ENCODE assay signal across 8 mouse cellular contexts in genomic region chr4:57954991-57955390, GRCm38 (mm10). TPM values are rescaled to one million over a fixed set of nuclear protein-coding genes. Genes with fewer than 3 reads are reported as not detected.
A peak's percentile ranks its signal among the peaks of the same experiment; 100 is the strongest.
DNase-seq lines count a peak whose midpoint lies in the region; ATAC-seq lines count a peak whose summit lies in the region.

No protein-coding gene starts in this region.

- peak overlapping the region; percentile 92 for H3K4me3 ChIP-seq in heart, embryonic 13.5 days
- H3K4me3 ChIP-seq in hindbrain, embryonic 10.5 days, result peak overlapping the region; percentile 76
- H3K4me3 ChIP-seq in midbrain, embryonic 12.5 days, result peak overlapping the region; percentile 73

- H3K4me1 ChIP-seq in heart, embryonic 13.5 days, result peaks cover 32% of the 10 kb centered on the region
- H3K4me1 ChIP-seq in hindbrain, embryonic 10.5 days (replicated peaks), result peaks cover 38% of the 10 kb centered on the region
- peaks cover 26% of the 10 kb centered on the region for H3K4me1 ChIP-seq in midbrain, embryonic 12.5 days

- H3K36me3 ChIP-seq in heart, embryonic 13.5 days, result peaks cover 27% of the 10 kb centered on the region
- H3K36me3 ChIP-seq in hindbrain, embryonic 10.5 days, result peaks cover 42% of the 10 kb centered on the region
- H3K36me3 ChIP-seq in midbrain, embryonic 12.5 days, result peaks cover 23% of the 10 kb centered on the region

- peak overlapping the region; percentile 84 for H3K4me2 ChIP-seq in heart, embryonic 13.5 days
- H3K4me2 ChIP-seq in midbrain, embryonic 12.5 days (replicated peaks), result peak overlapping the region; percentile 75

- no peaks in the 10 kb centered on the region for H3K27me3 ChIP-seq in heart, embryonic 13.5 days (replicated peaks)
- peaks cover 6% of the 10 kb centered on the region; the same call in 1 of the 2 replicates for H3K27me3 ChIP-seq in hindbrain, embryonic 10.5 days (ENCODE audit: insufficient read depth, poor library complexity, severe bottlenecking)
- 0 out of 2 replicates have a peak, but pooled peaks cover 7% of the 10 kb centered on the region for H3K27me3 ChIP-seq in midbrain, embryonic 12.5 days

- peak overlapping the region; percentile 94 for H3K9ac ChIP-seq in heart, embryonic 13.5 days
- peak overlapping the region; percentile 85; the same call in 1 of the 2 replicates for H3K9ac ChIP-seq in midbrain, embryonic 12.5 days (replicated peaks)

- peak overlapping the region; percentile 99 for H3K27ac ChIP-seq in heart, embryonic 13.5 days (replicated peaks)
- H3K27ac ChIP-seq in hindbrain, embryonic 10.5 days, result peak overlapping the region; percentile 97
- no peak overlapping the region for H3K27ac ChIP-seq in midbrain, embryonic 12.5 days (replicated peaks)

- ATAC-seq in heart, embryonic 13.5 days (ENCODE audit: extremely low read depth, insufficient number of reproducible peaks, low FRiP score, low TSS enrichment), result no peak
- no peak for ATAC-seq in midbrain, embryonic 12.5 days (ENCODE audit: low FRiP score, low read depth)

- DNase-seq in heart, adult 9 months (ENCODE audit: low spot score in 2 of 2), result no peak
- DNase-seq in c-Kit-positive CD71-positive TER-119-positive erythroid progenitor cells, embryonic 14.5 days (ENCODE audit: low spot score), result peak; percentile 15
- no peak for DNase-seq in hindbrain, embryonic 10.5 days (ENCODE audit: low spot score)
- no peak for DNase-seq in layer of hippocampus, adult 9-11 months
- DNase-seq in embryo, embryonic 11 days, result no peak
- no peak for DNase-seq in right cerebral cortex, postnatal 10 days (ENCODE audit: low spot score in 2 of 2)

- no peaks in the 10 kb centered on the region; the same call in 1 of the 2 replicates for H3K9me3 ChIP-seq in heart, embryonic 13.5 days
- peaks cover 13% of the 10 kb centered on the region for H3K9me3 ChIP-seq in hindbrain, embryonic 10.5 days
- H3K9me3 ChIP-seq in midbrain, embryonic 12.5 days, result 0 out of 2 replicates have a peak, but pooled peaks cover 4% of the 10 kb centered on the region

- 68% methylated on average over 8 of the region's 8 CpGs for WGBS in heart, embryonic 13.5 days
- 74% methylated on average over 8 of the region's 8 CpGs for WGBS in hindbrain, embryonic 10.5 days
- WGBS in midbrain, embryonic 12.5 days, result 74% methylated on average over 8 of the region's 8 CpGs

RNA-seq across cellular contexts. Expression of gene Txn1, which starts 1.2 kb away (rescaled TPM):
- 292 and 318 TPM in 2 replicates for polyA plus RNA-seq in heart, embryonic 13.5 days (2015; fragmentation: Nextera tagmentation; extraction: Ambion mirVana)
- polyA plus RNA-seq in hindbrain, embryonic 10.5 days (2016; fragmentation: Nextera tagmentation; extraction: Ambion mirVana), result 411 and 413 TPM in 2 replicates
- polyA plus RNA-seq in midbrain, embryonic 12.5 days (2016; fragmentation: Nextera tagmentation; extraction: Ambion mirVana), result 321 and 347 TPM in 2 replicates

RNA-seq across cellular contexts. Expression of gene D630039A03Rik, which starts 38.9 kb away (rescaled TPM):
- polyA plus RNA-seq in heart, embryonic 13.5 days (2015; fragmentation: Nextera tagmentation; extraction: Ambion mirVana), result 0.15 and 0.24 TPM in 2 replicates
- 0.24 and 0.36 TPM in 2 replicates for polyA plus RNA-seq in hindbrain, embryonic 10.5 days (2016; fragmentation: Nextera tagmentation; extraction: Ambion mirVana)
- polyA plus RNA-seq in midbrain, embryonic 12.5 days (2016; fragmentation: Nextera tagmentation; extraction: Ambion mirVana), result 0.06 TPM in 1 of 2 replicates, not detected in the other

RNA-seq across cellular contexts. Expression of gene Txndc8, which starts 53.9 kb away (rescaled TPM):
- polyA plus RNA-seq in heart, embryonic 13.5 days (2015; fragmentation: Nextera tagmentation; extraction: Ambion mirVana), result not detected in 2 replicates
- not detected in 2 replicates for polyA plus RNA-seq in hindbrain, embryonic 10.5 days (2016; fragmentation: Nextera tagmentation; extraction: Ambion mirVana)
- not detected in 2 replicates for polyA plus RNA-seq in midbrain, embryonic 12.5 days (2016; fragmentation: Nextera tagmentation; extraction: Ambion mirVana)
